Mouse (Mus musculus) lung, embryonic 14.5 days (tissue): ENCODE data around the gene Susd1. TPM values are rescaled to one million over a fixed set of nuclear protein-coding genes. Genes with fewer than 3 reads are reported as not detected.

ENCODE experiments used
- ATAC-seq: fragments of 200-750 bp; cut with Nextera tagmentation; 2 replicates; pipeline ENCODE4 v1.8.0; 2017; ENCODE audit warnings: mild to moderate bottlenecking, moderate TSS enrichment, moderate library complexity; ENCODE audit not compliant: insufficient read depth
- DNase-seq: peaks from one replicate; pipeline ENCODE4 v3.0.0-alpha.2; 2015
- H3K27ac ChIP-seq: fragments of 300-500 bp; sonication (generic); 2 replicates; pipeline ENCODE4 v1.5.1; 2014; ENCODE audit warnings: low read depth, mild to moderate bottlenecking, moderate library complexity
- H3K27me3 ChIP-seq: fragments of 300-500 bp; sonication (generic); 2 replicates; pipeline ENCODE4 v1.6.1; 2014; ENCODE audit warnings: low read length, control low read depth; ENCODE audit not compliant: insufficient read depth
- H3K36me3 ChIP-seq: fragments of 300-500 bp; sonication (generic); 2 replicates; pipeline ENCODE4 v1.6.1; 2014; ENCODE audit warnings: control low read depth; ENCODE audit not compliant: insufficient read depth
- H3K4me1 ChIP-seq: fragments of 300-500 bp; sonication (generic); 2 replicates; pipeline ENCODE4 v1.6.1; 2014; ENCODE audit warnings: antibody characterized with exemption, control low read depth; ENCODE audit not compliant: insufficient read depth
- H3K4me2 ChIP-seq: fragments of 300-500 bp; sonication (generic); 2 replicates; pipeline ENCODE4 v1.6.1; 2014; ENCODE audit warnings: mild to moderate bottlenecking
- H3K4me3 ChIP-seq: fragments of 300-500 bp; sonication (generic); 2 replicates; pipeline ENCODE4 v1.5.1; 2014; ENCODE audit warnings: low read depth, low read length
- H3K9ac ChIP-seq: fragments of 300-500 bp; sonication (generic); 2 replicates; pipeline ENCODE4 v1.6.1; 2014
- H3K9me3 ChIP-seq: fragments of 300-500 bp; sonication (generic); 2 replicates; pipeline ENCODE4 v1.6.1; 2016; ENCODE audit warnings: low read depth, low read length, control low read depth
- CTCF ChIP-seq: IDR thresholded peaks from 2 replicates; pipeline ENCODE4 v1.5.1; 2016; ENCODE audit warnings: antibody characterized with exemption, low read depth
- WGBS: fragments of 180-500 bp; shearing (Covaris S2); extraction: QIAGEN DNeasy Blood & Tissue Kit; methylation state at CpG from one replicate; pipeline ENCODE4 v1.1.7; 2014; 5-methylcytosine and 5-hydroxymethylcytosine counted together
- polyA plus RNA-seq: library from polyadenylated mRNA; unstranded; fragments of >200 nt; fragmentation: Nextera tagmentation; extraction: Ambion mirVana; gene quantifications from 2 replicates; pipeline ENCODE4 v1.2.1, GENCODE M21; 2014

The Susd1 gene
- polyA plus RNA-seq, 1 experiment from 2014 or later: 5.1 TPM

GRCm38 (mm10) chr4:59282699-59283487, 155.5 kb downstream of the Susd1 start:
- Histone ChIP-seq H3K4me2 (no peak overlapping the region), H3K27ac (peak overlapping the region; percentile 42; the same call in 1 of the 2 replicates), H3K4me1 (no peaks in the 10 kb centered on the region), H3K4me3 (no peak overlapping the region), H3K9me3 (no peaks in the 10 kb centered on the region), H3K9ac (no peak overlapping the region), H3K27me3 (no peaks in the 10 kb centered on the region), H3K36me3 (no peaks in the 10 kb centered on the region)
- peak; percentile 56 for DNase-seq
- no peak for TF ChIP-seq CTCF
- ATAC-seq: no peak
- WGBS: 33% methylated on average over 8 of the region's 8 CpGs

DNA sequence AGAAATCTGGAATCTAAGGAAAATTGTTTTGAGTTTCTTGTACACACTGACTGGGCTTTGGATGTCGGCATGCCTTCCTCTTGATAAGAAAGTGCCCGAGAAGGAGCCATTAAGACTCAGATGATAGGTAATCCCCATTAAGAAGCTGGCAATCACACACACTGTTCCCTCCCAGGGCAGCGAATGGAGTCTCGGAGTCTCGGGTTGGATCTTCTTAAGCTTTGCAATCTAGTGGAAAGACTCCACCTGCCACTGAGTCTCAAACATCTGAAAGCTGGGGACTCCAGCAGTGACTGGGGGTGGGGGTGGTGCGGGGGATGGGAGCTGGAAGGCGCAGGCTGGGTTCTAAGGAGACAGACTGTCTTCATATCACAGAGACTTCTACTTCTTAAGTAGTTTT, 156.3 kb downstream of the Susd1 start:
- no peak for DNase-seq
- H3K9me3 ChIP-seq: no peaks in the 10 kb centered on the region
- H3K4me1 ChIP-seq: no peaks in the 10 kb centered on the region
- TF ChIP-seq CTCF: no peak
- H3K27me3 ChIP-seq: no peaks in the 10 kb centered on the region
- no peak overlapping the region for H3K4me3 ChIP-seq
- H3K9ac ChIP-seq: no peak overlapping the region
- no peak for ATAC-seq
- H3K27ac ChIP-seq: peak overlapping the region; percentile 52; the same call in 1 of the 2 replicates
- 32% methylated on average over 7 of the region's 7 CpGs for WGBS
- H3K4me2 ChIP-seq: no peak overlapping the region
- no peaks in the 10 kb centered on the region for H3K36me3 ChIP-seq

GRCm38 (mm10) chr4:59280876-59281275, 157.6 kb downstream of the Susd1 start:
- H3K27me3 ChIP-seq: no peaks in the 10 kb centered on the region
- TF ChIP-seq CTCF: no peak
- no peak overlapping the region for H3K4me2 ChIP-seq
- no peaks in the 10 kb centered on the region for H3K4me1 ChIP-seq
- ATAC-seq (no peak), DNase-seq (no peak)
- WGBS: 44% methylated on average over 5 of the region's 5 CpGs
- H3K9me3 ChIP-seq: no peaks in the 10 kb centered on the region
- no peak overlapping the region for H3K4me3 ChIP-seq
- H3K27ac ChIP-seq: no peak overlapping the region
- no peaks in the 10 kb centered on the region for H3K36me3 ChIP-seq
- H3K9ac ChIP-seq: no peak overlapping the region

- Histone ChIP-seq H3K27ac (no peak overlapping the region), H3K4me1 (no peaks in the 10 kb centered on the region), H3K36me3 (no peaks in the 10 kb centered on the region), H3K9me3 (no peaks in the 10 kb centered on the region), H3K27me3 (no peaks in the 10 kb centered on the region), H3K9ac (no peak overlapping the region), H3K4me3 (no peak overlapping the region), H3K4me2 (no peak overlapping the region)
- ATAC-seq (no peak), DNase-seq (peak; percentile 27)
- TF ChIP-seq CTCF: no peak
- WGBS: 81% methylated on average over 5 of the region's 5 CpGs
Measured at GRCm38 (mm10) chr4:59279111-59279510, 159.3 kb downstream of the Susd1 start.

DNA sequence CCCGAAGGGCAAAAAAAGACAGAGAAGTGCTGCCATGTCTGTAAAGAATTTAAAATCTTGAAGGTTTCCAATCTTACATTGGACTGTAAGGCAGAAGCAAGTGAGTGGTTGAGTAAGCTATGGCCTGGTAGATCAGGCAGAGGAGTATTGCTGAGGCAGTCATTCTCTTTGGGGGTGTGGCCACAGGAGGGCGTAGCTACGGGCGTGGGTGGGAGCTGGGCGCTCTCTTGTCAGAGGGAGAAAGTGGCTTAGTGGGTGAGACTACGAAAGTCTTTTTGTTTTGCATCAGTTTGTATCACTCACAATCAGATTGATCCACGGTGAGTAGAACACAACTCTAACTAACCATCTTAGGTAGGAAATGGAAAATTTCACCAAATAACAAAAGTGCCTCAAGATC, 160.0 kb downstream of the Susd1 start:
- Histone ChIP-seq H3K4me3 (no peak overlapping the region), H3K36me3 (no peaks in the 10 kb centered on the region), H3K27ac (no peak overlapping the region), H3K4me2 (no peak overlapping the region), H3K9ac (no peak overlapping the region), H3K9me3 (no peaks in the 10 kb centered on the region), H3K27me3 (no peaks in the 10 kb centered on the region), H3K4me1 (no peaks in the 10 kb centered on the region)
- TF ChIP-seq CTCF: no peak
- ATAC-seq: no peak
- WGBS: 85% methylated on average over 7 of the region's 7 CpGs
- no peak for DNase-seq

DNA sequence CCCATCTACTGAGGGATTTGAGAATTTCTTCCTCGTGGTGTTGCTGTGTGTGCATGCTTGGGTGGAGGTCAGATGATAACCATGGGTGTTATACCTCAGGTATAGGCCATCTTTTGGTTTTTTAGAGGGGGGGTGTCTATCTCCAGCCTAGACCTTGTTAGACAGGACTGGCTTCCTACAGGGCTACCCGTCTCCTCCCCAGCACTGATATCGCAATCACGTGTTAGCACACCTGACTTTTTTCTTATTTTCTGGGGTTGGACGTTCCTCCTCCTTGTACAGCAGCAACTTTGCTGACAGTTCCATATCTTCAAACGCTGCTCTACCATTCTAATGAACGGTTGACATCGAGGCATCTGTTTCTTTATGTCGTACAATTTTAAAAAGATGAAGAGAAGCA, 160.5 kb downstream of the Susd1 start:
- WGBS: 88% methylated on average over 9 of the region's 9 CpGs
- ATAC-seq: no peak

GRCm38 (mm10) chr4:59275956-59276355, 162.5 kb downstream of the Susd1 start:
- no peaks in the 10 kb centered on the region for H3K9me3 ChIP-seq
- no peak overlapping the region for H3K4me3 ChIP-seq
- no peak for ATAC-seq
- H3K36me3 ChIP-seq: no peaks in the 10 kb centered on the region
- H3K4me2 ChIP-seq: no peak overlapping the region
- no peaks in the 10 kb centered on the region for H3K4me1 ChIP-seq
- 51% methylated on average over 2 of the region's 2 CpGs for WGBS
- no peaks in the 10 kb centered on the region for H3K27me3 ChIP-seq
- H3K27ac ChIP-seq: no peak overlapping the region
- TF ChIP-seq CTCF: no peak
- no peak overlapping the region for H3K9ac ChIP-seq
- DNase-seq: no peak

More for the DNA sequence above, 160.5 kb downstream of the Susd1 start:
- Histone ChIP-seq H3K4me3 (no peak overlapping the region), H3K27ac (no peak overlapping the region), H3K27me3 (no peaks in the 10 kb centered on the region), H3K4me1 (no peaks in the 10 kb centered on the region), H3K36me3 (no peaks in the 10 kb centered on the region), H3K9ac (no peak overlapping the region), H3K4me2 (no peak overlapping the region), H3K9me3 (no peaks in the 10 kb centered on the region)
- DNase-seq: no peak
- TF ChIP-seq CTCF: no peak
